Mouse (Mus musculus): ENCODE data around the gene Pip5k1b.
A peak's percentile ranks its signal among the peaks of the same experiment; 100 is the strongest.

The Pip5k1b gene

GRCm38 (mm10) chr19:24307271-24308221 is 248.1 kb downstream of the Pip5k1b start:
- no peak for DNase-seq (ENCODE audit: low read depth, low spot score)

GRCm38 (mm10) chr19:24306351-24306750 is 249.3 kb downstream of the Pip5k1b start:
- DNase-seq (ENCODE audit: low read depth, low spot score): no peak

- no peak for DNase-seq (ENCODE audit: low read depth, low spot score)
These were observed 253.5 kb downstream of the Pip5k1b start for GRCm38 (mm10) chr19:24302198-24302597.

- DNase-seq (ENCODE audit: low read depth, low spot score): no peak
These were observed 253.9 kb downstream of the Pip5k1b start for GRCm38 (mm10) chr19:24301768-24302148.

- DNase-seq (ENCODE audit: low read depth, low spot score): peak; percentile 61
These were observed 254.5 kb downstream of the Pip5k1b start for GRCm38 (mm10) chr19:24300994-24301767.

GRCm38 (mm10) chr19:24293537-24293936 is 262.1 kb downstream of the Pip5k1b start:
- no peak for DNase-seq (ENCODE audit: low read depth, low spot score)

- DNase-seq (ENCODE audit: low read depth, low spot score): peak; percentile 28
These were observed 271.5 kb downstream of the Pip5k1b start for GRCm38 (mm10) chr19:24284187-24284586.

- no peak for DNase-seq (ENCODE audit: low read depth, low spot score)
These were observed 274.2 kb downstream of the Pip5k1b start for GRCm38 (mm10) chr19:24281288-24281980.

GRCm38 (mm10) chr19:24280601-24281228 is 275.0 kb downstream of the Pip5k1b start, which contains the start of gene Fxn:
TSS of gene Fxn (minus strand) at chr19:24280605.
- no peak for DNase-seq (ENCODE audit: low read depth, low spot score)

- DNase-seq (ENCODE audit: low read depth, low spot score): peak; percentile 65
These were observed 275.7 kb downstream of the Pip5k1b start for GRCm38 (mm10) chr19:24279706-24280600.

- DNase-seq (ENCODE audit: low read depth, low spot score): no peak
These were observed 276.8 kb downstream of the Pip5k1b start for GRCm38 (mm10) chr19:24278859-24279258.

GRCm38 (mm10) chr19:24274281-24274680 is 281.4 kb downstream of the Pip5k1b start:
- DNase-seq (ENCODE audit: low read depth, low spot score): no peak

- DNase-seq (ENCODE audit: low read depth, low spot score): peak; percentile 84
These were observed 283.8 kb downstream of the Pip5k1b start for GRCm38 (mm10) chr19:24271746-24272426.

- DNase-seq (ENCODE audit: low read depth, low spot score): peak; percentile 50
These were observed 284.3 kb downstream of the Pip5k1b start for GRCm38 (mm10) chr19:24271326-24271725.

GRCm38 (mm10) chr19:24268531-24268930 is 287.1 kb downstream of the Pip5k1b start:
- DNase-seq (ENCODE audit: low read depth, low spot score): no peak

- DNase-seq (ENCODE audit: low read depth, low spot score): no peak
These were observed 289.4 kb downstream of the Pip5k1b start for GRCm38 (mm10) chr19:24266046-24266830.

- peak; percentile 73 for DNase-seq (ENCODE audit: low read depth, low spot score)
These were observed 290.7 kb downstream of the Pip5k1b start for GRCm38 (mm10) chr19:24264991-24265390.

GRCm38 (mm10) chr19:24262736-24263135 is 292.9 kb downstream of the Pip5k1b start:
- DNase-seq (ENCODE audit: low read depth, low spot score): no peak

Measured in skeletal muscle tissue, adult 2 months (tissue).